Mouse (Mus musculus) small intestine, adult 2 months (tissue): Measurements from ENCODE around the gene Gm45233. TPM values are rescaled to one million over a fixed set of nuclear protein-coding genes. Genes with fewer than 3 reads are reported as not detected.
A peak's percentile ranks its signal among the peaks of the same experiment; 100 is the strongest.

Experiments
- H3K27ac ChIP-seq: fragments of 200-500 bp; 2 replicates; pipeline ENCODE4 v1.5.1; 2012; ENCODE audit warnings: low read depth, low read length, control low read depth, inconsistent platforms; ENCODE audit not compliant: insufficient read depth
- H3K27me3 ChIP-seq: fragments of 200-500 bp; 2 replicates; pipeline ENCODE4 v1.6.1; 2012; ENCODE audit warnings: mild to moderate bottlenecking, moderate library complexity, low read length, inconsistent platforms; ENCODE audit not compliant: control insufficient read depth, insufficient read depth
- H3K36me3 ChIP-seq: fragments of 200-500 bp; 2 replicates; pipeline ENCODE4 v1.6.1; 2012; ENCODE audit warnings: mild to moderate bottlenecking, low read length, control low read depth, inconsistent platforms; ENCODE audit not compliant: control insufficient read depth, insufficient read depth
- H3K4me1 ChIP-seq: fragments of 200-500 bp; 2 replicates; pipeline ENCODE4 v1.6.1; 2012; ENCODE audit warnings: low read length, inconsistent platforms, mixed read lengths; ENCODE audit not compliant: control insufficient read depth, insufficient read depth, insufficient read length
- H3K4me3 ChIP-seq: fragments of 200-500 bp; 2 replicates; pipeline ENCODE4 v1.5.1; 2012; ENCODE audit warnings: low read depth, mild to moderate bottlenecking, control low read depth, inconsistent platforms, low read length, moderate library complexity
- CTCF ChIP-seq: fragments of 200-500 bp; IDR thresholded peaks from 2 replicates; pipeline ENCODE4 v1.5.1; 2012; ENCODE audit warnings: low read depth, mild to moderate bottlenecking, control low read depth, inconsistent platforms, low read length, moderate library complexity, mixed read lengths; ENCODE audit not compliant: insufficient replicate concordance, insufficient read length; ENCODE audit errors: extremely low read depth
- POLR2A ChIP-seq: fragments of 200-500 bp; IDR thresholded peaks from 2 replicates; pipeline ENCODE4 v1.6.1; 2012; ENCODE audit warnings: low read depth, mild to moderate bottlenecking, control low read depth, inconsistent platforms, low read length, moderate library complexity
- WGBS: fragments of 180-500 bp; shearing (Covaris S2); methylation state at CpG from one replicate; pipeline ENCODE4 v1.1.7; 2018; 5-methylcytosine and 5-hydroxymethylcytosine counted together
- polyA plus RNA-seq: library from polyadenylated mRNA; depleted of rRNA; stranded (reverse); fragments of >200 nt; gene quantifications from 2 replicates; pipeline ENCODE4 v1.2.3, GENCODE M21; 2012; rRNA removed

Gene Gm45233
- polyA plus RNA-seq, 1 experiment, result 0.29 TPM

DNA sequence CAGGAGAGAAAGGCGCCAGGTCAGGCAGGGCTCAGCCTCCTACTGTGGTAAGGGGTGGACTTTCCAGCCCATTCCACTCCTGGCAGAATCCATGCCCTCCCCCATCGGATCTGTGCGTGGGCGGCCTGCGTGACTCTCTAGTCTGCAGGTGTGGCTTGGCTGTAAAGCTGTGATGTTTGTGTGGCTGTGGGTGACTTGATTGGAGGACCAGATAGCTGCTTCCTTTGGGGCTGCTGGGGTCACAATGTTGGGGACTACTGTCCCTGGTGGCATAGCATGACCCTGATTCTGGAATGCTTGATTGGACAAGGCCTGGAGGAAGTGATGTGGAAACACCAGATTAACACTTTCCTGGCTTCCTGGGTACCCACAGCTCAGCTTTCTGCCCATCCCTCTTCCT lies 44.7 kb downstream of the Gm45233 start:
- H3K4me3 ChIP-seq, result no peak overlapping the region
- TF ChIP-seq POLR2A (no peak), CTCF (no peak)
- no peaks in the 10 kb centered on the region for H3K36me3 ChIP-seq
- no peaks in the 10 kb centered on the region for H3K4me1 ChIP-seq
- no peak overlapping the region for H3K27ac ChIP-seq
- 28% methylated on average over 5 of the region's 5 CpGs for WGBS
- H3K27me3 ChIP-seq, result peaks cover 9% of the 10 kb centered on the region

- H3K4me3 ChIP-seq, result peak within 1 kb of the TSS; percentile 4; the same call in 1 of the 2 replicates
- TF ChIP-seq CTCF (no peak), POLR2A (no peak)
- peaks cover 9% of the 10 kb centered on the region for H3K27me3 ChIP-seq
- 3% methylated on average over 26 of the region's 41 CpGs for WGBS
- no peak within 1 kb of the TSS for H3K27ac ChIP-seq
- no peaks in the 10 kb centered on the region for H3K4me1 ChIP-seq
- H3K36me3 ChIP-seq, result no peaks in the 10 kb centered on the region
Measured at GRCm38 (mm10) chr7:43489631-43490125, 45.8 kb downstream of the Gm45233 start, which contains the start of gene Iglon5. Gene Iglon5, minus strand, starts transcription at chr7:43490075.

DNA sequence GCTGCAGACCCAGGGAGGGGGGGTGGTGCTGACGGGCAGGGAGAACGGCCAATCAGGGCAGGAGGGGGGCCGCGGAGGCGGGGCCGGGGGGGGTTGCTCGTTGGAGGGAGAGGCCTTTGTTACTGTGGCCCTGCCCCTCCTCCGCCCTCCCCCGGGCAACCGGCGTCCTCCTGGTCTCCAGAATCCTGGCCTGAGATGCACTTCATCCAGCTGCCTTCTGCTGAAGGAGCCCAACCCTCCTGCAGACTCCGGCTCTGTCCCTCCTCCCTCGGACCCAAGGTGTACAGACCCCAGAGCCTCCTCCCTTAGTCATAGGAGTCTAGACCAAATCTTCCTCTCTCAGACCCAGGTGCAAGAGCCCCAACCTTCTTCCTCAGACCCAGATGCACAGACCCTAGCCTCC lies 46.3 kb downstream of the Gm45233 start:
- Histone ChIP-seq H3K27me3 (peaks cover 9% of the 10 kb centered on the region), H3K4me3 (no peak overlapping the region), H3K27ac (no peak overlapping the region), H3K4me1 (no peaks in the 10 kb centered on the region), H3K36me3 (no peaks in the 10 kb centered on the region)
- 2% methylated on average over 12 of the region's 13 CpGs for WGBS
- TF ChIP-seq POLR2A (no peak), CTCF (no peak)

- Histone ChIP-seq H3K4me3 (no peak overlapping the region), H3K36me3 (no peaks in the 10 kb centered on the region), H3K4me1 (no peaks in the 10 kb centered on the region), H3K27ac (no peak overlapping the region), H3K27me3 (peaks cover 9% of the 10 kb centered on the region)
- 60% methylated on average over 9 of the region's 9 CpGs for WGBS
- TF ChIP-seq POLR2A (no peak), CTCF (no peak)
Measured at GRCm38 (mm10) chr7:43490861-43491260, 46.9 kb downstream of the Gm45233 start.

- Histone ChIP-seq H3K27ac (no peak overlapping the region), H3K4me1 (no peaks in the 10 kb centered on the region), H3K27me3 (no peaks in the 10 kb centered on the region; the same call in 1 of the 2 replicates), H3K4me3 (no peak overlapping the region), H3K36me3 (no peaks in the 10 kb centered on the region)
- WGBS, result 23% methylated on average over 21 of the region's 21 CpGs
- no peak for TF ChIP-seq POLR2A
- TF ChIP-seq CTCF, result peak; percentile 44; the same call in 1 of the 2 replicates
Measured at GRCm38 (mm10) chr7:43495343-43496021, 51.6 kb downstream of the Gm45233 start.

DNA sequence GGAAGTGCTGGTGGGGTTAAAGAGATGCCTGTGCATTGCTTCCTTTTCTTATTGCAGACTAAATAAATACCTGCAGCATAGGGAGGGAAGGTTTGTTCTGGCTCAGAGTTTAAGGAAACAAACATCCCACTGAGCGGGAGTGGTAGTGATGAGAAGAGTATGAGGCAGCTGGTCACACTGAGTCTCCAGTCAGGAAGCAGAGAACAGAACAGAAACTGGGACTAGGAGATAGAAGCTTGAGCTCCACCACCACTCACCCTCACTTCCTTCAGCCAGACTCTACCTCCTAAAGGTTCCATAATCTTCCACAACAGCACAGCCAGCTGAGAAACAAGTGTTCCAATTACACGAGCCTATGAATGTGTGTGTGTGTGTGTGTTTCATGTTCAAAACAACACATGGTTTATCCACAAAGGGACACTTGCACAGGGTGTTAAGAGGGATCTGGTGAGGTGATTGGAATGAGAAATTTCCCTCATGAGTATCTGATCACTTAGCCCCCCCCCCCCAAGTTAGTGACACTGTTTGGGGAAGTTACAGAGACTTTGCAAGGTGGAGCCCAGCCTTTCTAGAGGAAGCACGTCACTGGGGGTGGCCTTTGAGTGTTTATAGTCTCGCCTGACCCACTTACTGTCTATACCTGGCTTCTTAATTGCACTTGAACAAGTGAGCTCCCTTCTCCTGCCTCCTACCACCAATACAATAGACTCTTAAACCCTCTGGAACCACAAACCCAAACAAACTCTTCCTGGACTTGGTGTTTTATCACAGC lies 68.0 kb downstream of the Gm45233 start:
- Histone ChIP-seq H3K4me3 (no peak overlapping the region), H3K36me3 (no peaks in the 10 kb centered on the region), H3K27me3 (no peaks in the 10 kb centered on the region), H3K4me1 (peaks cover 2% of the 10 kb centered on the region; the same call in 1 of the 2 replicates), H3K27ac (no peak overlapping the region)
- TF ChIP-seq POLR2A, result no peak
- TF ChIP-seq CTCF, result no peak
- WGBS, result 28% methylated on average over 4 of the region's 4 CpGs

DNA sequence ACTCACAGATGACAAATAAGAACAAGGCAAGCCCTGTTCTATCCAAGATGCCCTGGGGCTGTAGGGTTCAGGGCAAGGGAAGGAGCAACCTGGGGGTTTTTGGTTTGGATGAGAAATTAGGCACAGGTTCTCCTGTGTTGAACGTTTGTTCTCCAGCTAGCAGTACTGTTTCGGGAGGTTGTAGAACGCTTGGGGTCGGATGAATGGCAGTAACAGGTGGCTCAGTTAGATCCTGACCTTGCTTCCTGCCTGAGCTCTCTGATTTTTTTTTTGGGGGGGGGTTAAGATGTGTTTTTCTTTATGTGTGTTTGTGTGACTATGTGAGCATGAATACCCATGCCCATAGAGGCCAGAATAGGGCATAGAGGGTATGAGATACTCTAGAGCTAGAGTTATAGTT lies 68.6 kb downstream of the Gm45233 start:
- Histone ChIP-seq H3K27me3 (no peaks in the 10 kb centered on the region), H3K4me3 (no peak overlapping the region), H3K27ac (no peak overlapping the region), H3K4me1 (peaks cover 2% of the 10 kb centered on the region; the same call in 1 of the 2 replicates), H3K36me3 (no peaks in the 10 kb centered on the region)
- TF ChIP-seq CTCF, result no peak
- TF ChIP-seq POLR2A, result no peak
- 85% methylated on average over 4 of the region's 4 CpGs for WGBS

Other genes with a start within 250 kb of the Gm45233 start
- gene Zfp715, start 130.8 kb upstream of the Gm45233 start, polyA plus RNA-seq, result 0.58 and 0.86 TPM in 2 replicates
- 5.6 and 5.9 TPM in 2 replicates for gene Siglecf, start 92.8 kb upstream of the Gm45233 start, polyA plus RNA-seq
- gene Siglecg, start 35.9 kb upstream of the Gm45233 start, polyA plus RNA-seq, result 7.8 and 11.8 TPM in 2 replicates
- gene Lim2, start 16.5 kb upstream of the Gm45233 start, polyA plus RNA-seq, result not detected in 2 replicates
- gene Nkg7, start 7.1 kb upstream of the Gm45233 start, polyA plus RNA-seq, result 28.1 and 31.3 TPM in 2 replicates
- gene Cldnd2, start 3.3 kb upstream of the Gm45233 start, polyA plus RNA-seq, result not detected in 2 replicates
- 45.1 and 66.8 TPM in 2 replicates for gene Etfb, start within 50 bp of the Gm45233 start, polyA plus RNA-seq
- gene Vsig10l, start 19.0 kb downstream of the Gm45233 start, polyA plus RNA-seq, result 1.0 and 4.3 TPM in 2 replicates
- gene Iglon5, start 45.9 kb downstream of the Gm45233 start, polyA plus RNA-seq, result 1.4 and 1.5 TPM in 2 replicates
- not detected in 2 replicates for gene 4931406B18Rik, start 61.8 kb downstream of the Gm45233 start, polyA plus RNA-seq
- 3.0 and 4.7 TPM in 2 replicates for gene Cd33, start 100.3 kb downstream of the Gm45233 start, polyA plus RNA-seq
- 0.28 and 0.36 TPM in 2 replicates for gene Zfp658, start 118.1 kb downstream of the Gm45233 start, polyA plus RNA-seq
- gene Zfp719, start 135.5 kb downstream of the Gm45233 start, polyA plus RNA-seq, result 0.63 and 0.91 TPM in 2 replicates
- 0.05 TPM in 1 of 2 replicates, not detected in the other for gene Zfp819, start 163.0 kb downstream of the Gm45233 start, polyA plus RNA-seq
- gene Ceacam18, start 190.6 kb downstream of the Gm45233 start, polyA plus RNA-seq, result 42.7 and 57.8 TPM in 2 replicates
- 2.2 and 3.0 TPM in 2 replicates for gene Siglece, start 216.0 kb downstream of the Gm45233 start, polyA plus RNA-seq
- gene Ctu1, start 227.9 kb downstream of the Gm45233 start, polyA plus RNA-seq, result 7.6 and 9.7 TPM in 2 replicates
- gene Klk14, start 246.3 kb downstream of the Gm45233 start, polyA plus RNA-seq, result 0.09 TPM in 1 of 2 replicates, not detected in the other